Mouse (Mus musculus) mouse trophoblast stem cell (cell line): ENCODE results near the gene Bicd2.

Experiments used
- in situ Hi-C, 2 experiments: fragments of 300-500 bp; cut with MseI, MboI; formaldehyde crosslinking; loops; 2 replicates in 1 of 2; 3 replicates in 1 of 2; pipeline ENCODE4 v1.15.1; 2025

Bicd2 gene

DNA sequence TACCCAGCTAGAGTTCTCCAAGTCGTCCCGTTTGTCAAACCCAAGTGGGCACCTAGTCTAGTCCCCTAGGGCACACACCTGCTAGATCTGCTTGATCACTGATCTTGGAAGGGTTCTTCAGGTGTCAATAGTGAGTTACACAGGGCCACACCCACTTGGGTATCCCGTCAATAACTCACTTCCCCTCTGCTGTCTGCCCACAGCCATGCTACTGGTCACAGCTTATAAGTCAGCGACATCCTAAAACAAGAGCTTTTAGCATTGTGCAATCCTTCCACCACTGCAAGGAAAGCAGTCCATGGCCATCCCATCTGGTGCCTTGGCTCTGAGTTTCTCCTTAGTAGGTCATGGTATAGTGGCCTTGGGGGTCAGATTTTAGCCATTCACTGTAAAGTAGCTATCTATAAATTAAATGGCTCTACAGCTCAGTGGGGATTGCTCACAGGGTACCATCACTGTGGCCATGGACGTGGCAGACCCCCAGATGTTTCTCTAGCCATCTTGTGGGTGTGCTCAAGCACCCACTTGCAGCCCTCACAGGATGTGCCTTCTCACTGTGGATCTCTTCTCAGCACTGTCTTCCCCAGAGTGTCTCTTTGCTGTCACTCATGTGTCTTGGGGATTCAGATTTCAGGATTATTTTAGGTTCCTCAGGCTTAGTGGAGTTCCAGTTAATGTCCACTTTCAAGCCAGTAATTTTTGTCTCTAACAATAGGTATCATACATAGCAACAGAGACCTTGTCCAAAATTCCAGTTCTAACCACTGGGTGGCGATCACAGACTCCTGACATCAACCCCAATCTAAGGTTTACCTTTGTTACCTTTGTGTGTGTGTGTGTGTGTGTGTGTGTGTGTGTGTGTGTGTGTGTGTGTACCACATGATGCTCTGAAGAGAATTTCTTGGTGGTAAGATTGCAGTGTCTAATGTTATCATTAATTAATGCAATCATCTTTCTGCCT, 14.9 kb upstream of the Bicd2 start:
- in situ Hi-C loops, result no loop called here

DNA sequence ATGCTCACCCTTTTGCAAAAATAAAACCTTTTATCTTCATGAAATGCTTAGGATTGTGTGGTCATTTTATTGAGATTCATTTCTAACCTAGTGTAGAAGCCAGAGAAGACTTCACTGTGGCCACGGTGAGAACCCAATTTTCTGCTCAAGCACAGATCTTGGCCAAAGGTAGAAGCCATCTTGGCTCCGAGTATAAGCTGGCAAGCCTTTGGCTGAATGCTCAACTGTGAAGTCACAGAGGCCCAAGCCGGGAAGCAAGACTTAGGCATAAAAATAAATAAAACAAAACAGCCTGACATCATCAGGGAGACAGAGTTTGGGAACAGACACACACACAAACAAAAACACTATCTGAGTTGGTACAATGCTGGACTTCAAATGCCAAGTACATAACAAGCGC, 13.3 kb upstream of the Bicd2 start:
- in situ Hi-C loops, result no loop called here

DNA sequence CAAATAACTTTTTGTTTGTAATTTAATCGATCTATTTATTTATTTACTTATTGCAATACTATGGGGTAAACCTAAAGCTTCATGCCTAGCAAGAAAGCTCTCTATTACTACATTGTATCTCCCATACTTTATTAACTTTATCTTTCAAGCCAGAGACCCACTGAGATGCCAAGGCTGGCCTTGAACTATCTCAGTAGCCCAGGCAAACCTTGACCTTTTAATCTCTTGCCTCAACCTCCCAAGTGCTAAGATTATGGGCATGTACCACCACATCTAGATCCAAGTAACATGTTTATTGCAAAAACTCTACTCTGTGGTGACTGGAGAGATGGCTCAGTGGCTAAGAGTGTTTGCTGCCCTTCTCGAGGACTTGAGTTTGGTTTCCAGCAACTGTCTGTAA, 8.1 kb upstream of the Bicd2 start:
- in situ Hi-C loops, result loop anchor here in 1 of 2 experiments (10.0 kb wide), 1 partner anchor 52 kb away; no protein-coding TSS in a partner anchor

DNA sequence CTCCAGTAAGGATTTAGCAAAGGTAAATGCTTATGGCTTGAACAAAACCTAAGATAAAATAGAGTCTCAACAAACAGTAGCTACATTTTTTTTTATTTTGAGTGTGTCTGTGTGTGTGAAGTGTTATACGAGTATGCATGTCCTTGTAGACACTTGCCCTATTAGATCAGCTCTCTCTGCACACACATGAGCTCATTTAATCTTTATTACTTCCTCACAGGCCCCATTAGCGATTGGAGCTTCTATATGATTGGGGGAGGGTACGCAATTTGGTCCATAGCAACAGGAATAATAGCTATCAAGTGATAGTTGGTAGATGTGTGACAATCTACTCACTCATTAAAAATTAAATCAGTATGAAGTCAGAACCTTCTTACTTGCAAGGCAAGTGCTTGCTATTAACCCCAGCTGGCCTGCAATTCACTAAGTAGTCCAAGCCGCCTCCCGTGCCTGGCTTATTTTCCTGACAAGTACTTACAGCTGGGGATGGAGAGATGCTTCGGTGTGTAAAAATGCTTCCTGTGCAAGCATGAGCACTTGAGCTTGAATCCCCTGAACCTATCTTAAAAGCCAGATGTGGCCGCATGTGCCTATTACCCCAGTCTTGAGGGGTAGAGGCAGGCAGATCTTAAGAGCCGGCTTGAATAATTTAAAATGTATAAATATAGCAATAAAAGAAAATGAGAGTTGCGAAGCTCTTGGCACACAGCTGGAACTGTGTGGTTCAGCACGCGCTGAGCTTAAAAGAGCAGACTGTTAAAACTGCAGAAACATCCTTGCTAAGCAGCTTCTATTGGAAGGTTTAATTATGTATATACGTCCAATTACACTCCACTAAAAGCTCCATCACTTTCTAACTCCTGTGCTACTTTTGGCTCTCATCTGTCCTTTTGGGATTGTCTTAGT, 6.1 kb upstream of the Bicd2 start:
- in situ Hi-C loops, result loop anchor here (5.0 to 10.0 kb wide), 2 partner anchors 42 to 49 kb away; no protein-coding TSS in a partner anchor

DNA sequence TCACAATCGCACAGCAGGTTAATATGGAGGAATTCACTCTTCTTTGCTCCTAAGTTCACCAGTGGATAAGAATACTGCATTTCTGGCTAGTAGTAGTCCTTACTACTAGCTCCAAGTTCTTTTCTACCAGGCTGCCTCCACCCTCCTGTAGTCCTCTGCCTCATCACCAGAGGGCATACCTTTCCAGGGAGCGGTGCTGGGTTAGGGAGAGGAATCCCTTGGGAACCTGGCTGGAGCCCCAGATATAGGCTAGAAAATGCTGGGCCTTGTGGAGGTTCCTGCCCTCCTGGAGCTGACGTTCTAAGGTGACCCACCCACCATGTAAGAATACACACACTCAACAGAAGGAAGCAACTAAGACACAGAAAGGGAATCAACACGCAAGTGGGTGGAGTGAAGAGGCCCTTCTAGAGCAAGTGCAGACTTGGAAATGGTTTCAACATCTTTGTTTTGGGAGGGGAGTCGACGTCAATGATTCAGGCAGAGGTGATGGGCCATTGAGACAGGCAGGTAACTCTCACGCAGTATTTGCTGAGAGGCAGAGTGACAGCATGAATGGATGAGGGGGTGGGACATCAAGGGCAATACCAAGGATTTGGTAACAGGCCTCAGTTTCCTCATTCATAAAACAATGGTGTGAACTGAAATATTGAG, 2.4 kb upstream of the Bicd2 start:
- in situ Hi-C loops, result loop anchor here (5.0 to 10.0 kb wide), 2 partner anchors 38 to 46 kb away; no protein-coding TSS in a partner anchor

DNA sequence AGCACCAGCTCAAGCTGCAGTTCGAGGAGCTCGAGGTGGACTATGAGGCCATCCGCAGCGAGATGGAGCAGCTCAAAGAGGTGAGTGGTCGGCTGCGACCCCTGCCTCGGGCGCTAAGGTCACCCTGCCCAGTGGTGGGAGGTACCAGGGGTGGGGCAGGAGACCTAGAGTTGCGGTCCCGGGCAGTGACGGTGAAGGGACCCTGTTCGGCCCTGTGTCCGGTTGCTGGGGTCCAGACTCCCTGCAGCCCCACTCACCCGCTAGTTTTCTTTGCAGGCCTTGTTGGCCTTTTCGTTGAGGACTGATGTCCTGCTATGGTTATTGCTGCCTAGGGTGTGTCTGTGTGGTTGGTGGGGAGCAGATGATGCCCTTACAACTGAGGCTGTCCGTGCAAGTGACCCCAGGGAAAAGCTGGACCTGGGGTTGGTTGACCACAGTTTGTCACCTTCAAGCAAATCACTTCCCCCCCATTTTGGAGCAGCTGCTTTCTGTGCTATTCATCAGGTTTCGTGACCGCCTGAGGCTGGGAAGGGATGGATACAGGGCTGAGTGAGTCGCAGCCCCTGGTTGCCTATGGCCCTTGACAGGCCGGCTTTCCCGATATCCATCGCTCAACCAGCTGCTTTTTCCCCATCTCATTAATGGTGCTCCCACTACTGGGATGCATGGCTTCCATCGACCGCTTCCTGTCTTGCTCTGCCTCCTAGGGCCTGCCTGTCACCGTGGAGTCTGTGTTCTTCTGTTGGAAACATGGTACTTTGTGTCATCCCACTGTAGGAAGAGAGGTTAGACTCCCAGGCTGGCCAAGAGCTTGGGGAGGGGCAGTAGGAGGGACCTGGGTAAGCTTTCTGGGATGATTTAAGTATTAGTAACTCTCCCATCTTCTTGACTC, 692 bp downstream of the Bicd2 start:
- in situ Hi-C loops, result no loop called here

DNA sequence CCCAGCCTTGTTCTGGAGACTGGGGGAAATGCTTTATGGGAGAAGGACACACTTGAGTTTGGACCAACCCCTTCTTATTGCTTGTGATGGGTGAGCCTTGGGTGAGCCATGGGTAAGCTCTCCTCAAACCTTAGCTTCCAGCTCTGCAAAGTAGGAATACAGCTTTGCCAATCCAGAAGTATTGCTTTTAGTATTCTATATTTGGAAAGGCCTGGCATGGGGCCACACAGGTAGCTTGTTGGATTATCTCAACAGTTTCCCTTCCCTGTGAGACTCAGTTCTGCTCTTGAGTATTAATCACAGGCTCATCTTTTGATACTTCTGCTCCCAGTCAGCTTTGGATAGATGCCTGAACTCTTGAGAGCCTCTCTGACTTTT, 1.3 kb downstream of the Bicd2 start:
- in situ Hi-C loops, result no loop called here

DNA sequence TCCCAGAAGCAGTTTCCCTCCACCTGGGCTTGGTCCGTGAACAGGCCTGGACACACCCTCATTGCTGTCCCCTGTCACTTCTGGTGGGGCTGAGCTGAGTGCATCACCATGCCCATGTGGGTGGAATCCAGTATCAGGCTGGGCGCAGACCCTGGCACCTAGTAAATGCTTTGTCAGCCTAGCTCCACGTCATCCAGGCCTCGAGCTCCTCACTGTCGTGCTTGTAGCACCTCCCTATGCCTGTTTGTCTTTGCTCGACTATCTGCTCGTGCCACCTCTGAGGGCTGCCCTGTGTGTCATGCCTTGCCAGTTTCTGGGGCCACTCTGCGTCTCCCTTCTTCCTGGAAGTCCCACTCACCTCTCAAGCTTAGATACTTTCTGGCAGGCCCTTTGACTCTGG, 3.2 kb downstream of the Bicd2 start:
- in situ Hi-C loops, result no loop called here

DNA sequence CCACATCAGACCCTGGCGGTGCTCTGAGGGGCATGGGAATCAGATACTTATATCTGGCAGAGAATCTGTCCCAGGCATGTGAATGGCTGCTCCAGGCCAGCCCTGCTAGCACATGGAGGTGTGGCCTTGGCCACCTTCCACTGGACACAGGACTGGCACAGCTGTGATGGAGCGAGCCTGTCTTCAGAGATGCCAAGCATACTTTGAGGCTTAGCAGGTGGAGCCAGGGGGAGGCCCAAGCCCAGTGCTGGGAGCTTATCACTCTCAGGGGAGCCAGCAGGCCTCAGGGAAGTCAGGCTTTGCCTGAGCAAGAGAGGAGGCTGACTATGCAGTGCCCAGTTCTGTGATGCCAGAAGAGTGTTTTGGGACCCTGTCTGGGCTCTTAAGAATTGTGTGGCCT, 4.1 kb downstream of the Bicd2 start:
- in situ Hi-C loops, result no loop called here

DNA sequence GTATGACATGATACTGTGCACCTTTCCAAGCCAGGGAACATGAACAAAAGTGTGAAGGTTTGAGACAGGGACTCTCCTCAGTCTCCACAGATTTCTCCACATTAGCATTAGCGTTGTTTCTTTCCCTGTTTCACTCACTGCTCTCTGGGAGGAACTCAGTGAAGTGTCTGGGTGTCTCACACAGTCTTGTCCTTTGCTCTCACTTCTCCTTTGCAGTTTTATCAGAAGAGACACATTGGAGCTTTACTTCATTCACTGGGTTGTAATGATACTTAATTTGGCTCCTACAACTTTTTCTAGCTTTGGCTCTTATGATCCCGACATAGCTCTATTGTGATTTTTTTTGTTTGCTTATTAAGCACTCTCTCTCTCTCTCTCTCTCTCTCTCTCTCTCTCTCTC, 7.1 kb downstream of the Bicd2 start:
- in situ Hi-C loops, result no loop called here

DNA sequence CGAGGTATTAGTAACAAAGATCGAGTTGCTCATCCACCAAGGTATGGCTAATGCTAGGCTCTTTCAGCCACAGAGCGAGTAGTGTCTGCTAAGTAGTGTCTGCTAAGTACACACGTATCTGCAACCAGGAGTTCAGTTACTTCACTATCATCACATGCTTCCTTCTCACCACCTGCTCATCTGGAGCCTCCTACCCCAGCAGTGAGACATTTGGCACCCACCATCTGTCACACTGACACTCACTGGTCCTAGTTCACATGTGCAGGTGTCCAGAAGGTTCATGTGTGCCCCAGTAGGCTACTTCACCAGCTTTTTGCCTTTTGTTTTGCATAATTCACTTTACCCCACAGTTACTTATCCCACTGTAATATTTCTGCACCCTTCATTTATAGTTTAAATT, 8.0 kb downstream of the Bicd2 start:
- in situ Hi-C loops, result no loop called here

DNA sequence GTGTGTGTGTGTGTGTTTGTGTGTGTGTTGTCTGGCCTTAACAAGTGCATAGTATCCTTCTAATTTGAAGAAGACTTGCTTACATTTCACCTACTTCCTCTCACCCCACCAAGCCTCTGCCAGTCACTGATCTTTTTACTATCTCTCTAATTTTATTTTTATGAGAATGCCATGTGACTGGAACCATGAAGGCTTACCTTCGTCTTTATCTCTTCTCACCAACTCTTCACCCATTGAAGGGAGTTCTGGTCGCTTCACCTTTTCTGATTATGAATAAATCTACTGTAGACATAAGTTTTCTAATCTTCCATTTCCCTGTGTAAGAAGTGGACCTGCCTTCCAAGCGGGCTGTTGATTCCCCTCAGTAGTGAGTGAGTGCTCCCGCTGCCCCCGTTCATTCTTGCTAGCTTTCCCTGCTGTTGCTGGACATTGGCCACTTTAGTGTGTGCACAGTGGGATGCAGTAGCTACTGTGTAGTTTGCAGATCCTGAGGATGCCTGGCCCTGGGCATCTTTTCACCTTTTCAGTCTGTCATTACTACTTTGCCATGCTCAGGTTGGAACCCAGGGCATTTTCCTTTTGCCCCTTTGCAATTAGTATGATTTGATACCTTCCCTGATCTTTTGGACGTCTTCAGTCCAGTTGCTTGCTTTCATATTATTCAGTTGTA, 8.6 kb downstream of the Bicd2 start:
- in situ Hi-C loops, result no loop called here

DNA sequence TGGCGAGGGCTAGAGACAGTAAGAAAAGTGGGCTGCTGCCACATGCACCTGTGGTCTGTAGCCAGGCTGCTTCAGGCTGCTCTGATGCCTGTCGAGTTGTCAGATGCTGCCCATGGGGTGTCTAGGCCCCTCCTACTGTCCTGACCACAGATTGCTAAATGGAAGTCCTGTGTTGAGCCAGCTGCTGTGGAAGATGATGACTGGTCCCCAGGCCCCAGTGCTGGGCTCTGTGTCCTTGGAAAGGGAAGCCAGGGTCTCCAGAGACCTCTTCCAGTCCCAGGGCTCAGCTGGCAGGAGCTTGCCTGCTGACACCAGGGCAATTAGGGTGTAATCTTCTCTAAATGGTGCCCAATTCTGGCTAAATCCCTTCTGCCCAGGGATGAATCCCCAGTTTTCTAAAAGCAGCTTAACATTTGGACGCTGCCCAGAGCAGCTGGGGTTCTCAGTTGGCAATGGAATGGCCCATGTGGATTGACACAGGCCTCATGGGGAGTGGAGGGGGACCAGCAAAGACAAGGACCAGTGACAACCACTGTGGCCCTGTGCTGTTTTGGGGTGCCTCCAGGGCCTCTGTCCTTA, 11.3 kb downstream of the Bicd2 start:
- in situ Hi-C loops, result no loop called here

DNA sequence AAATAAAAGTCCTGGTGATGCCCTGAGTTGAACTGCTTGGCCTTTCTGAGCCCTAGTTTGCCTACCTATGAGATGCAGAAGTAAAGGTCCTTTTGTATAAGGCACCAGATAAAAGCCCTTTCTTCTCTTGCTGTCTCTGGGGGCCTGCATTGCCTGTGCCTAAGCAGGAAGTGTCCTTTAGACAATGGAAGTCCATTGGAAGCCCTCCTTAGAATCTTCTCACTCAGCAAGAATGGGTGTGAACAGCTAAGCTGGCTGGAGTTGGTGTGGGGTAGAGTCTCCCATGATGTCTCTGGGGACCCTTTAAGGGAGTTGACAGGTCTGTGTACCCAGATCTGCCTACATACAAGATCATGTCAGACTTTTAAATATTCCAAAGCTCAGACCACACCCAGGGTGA, 12.0 kb downstream of the Bicd2 start:
- in situ Hi-C loops, result no loop called here

DNA sequence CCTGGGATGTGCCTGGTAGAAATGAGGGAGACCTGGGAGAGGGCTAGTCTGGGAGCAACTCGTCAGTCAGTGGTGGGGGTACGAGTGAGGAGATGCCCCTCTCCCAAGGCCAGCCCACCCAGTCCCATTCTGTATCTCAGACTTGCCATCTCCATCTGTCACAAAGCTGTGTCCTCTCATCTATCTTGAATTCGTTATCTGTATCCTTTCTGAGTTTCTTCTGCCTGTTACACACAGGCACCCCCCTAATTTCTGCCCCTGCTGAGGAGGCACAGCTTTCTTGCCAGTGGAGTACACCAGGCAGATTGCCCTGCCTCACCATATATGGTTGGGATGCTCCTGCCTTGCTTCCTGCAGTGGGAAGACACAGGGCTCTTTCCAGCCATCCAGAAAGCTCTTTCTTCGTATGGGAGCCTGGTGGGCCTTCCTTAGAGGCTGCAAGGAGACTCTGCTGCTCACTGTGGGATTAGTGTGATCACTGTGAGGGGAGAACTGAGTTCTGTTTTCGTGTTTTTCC, 12.7 kb downstream of the Bicd2 start:
- in situ Hi-C loops, result no loop called here

DNA sequence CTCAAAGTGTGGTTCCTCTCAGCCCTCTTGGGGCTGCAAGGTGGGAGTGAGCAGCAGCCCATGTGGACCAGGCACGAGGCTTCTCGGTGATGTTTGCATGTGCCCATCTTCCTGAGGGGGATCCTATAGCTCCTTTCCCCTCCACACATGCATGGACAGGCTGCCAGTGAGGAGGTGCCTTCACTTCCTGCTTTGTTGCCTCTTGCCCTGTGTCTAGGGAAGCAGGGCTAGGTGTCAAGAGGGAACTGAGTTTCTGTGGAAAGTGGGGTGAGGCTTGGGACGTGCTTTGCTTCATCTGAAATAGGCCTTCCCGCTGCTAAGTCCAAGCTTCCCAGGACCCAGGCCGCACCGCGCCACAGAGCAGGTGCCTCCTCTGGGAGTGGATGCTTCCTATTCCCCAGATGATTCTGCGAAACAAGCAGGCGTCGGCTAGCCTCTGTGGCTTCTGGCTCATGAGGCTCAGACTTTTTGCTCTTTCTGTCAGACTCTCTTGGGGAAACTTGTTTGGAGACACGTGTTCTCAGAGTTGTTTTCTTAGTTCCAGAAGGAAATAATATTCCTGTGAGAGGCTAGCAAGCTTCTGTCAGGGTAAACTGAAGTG, 14.2 kb downstream of the Bicd2 start:
- in situ Hi-C loops, result no loop called here

DNA sequence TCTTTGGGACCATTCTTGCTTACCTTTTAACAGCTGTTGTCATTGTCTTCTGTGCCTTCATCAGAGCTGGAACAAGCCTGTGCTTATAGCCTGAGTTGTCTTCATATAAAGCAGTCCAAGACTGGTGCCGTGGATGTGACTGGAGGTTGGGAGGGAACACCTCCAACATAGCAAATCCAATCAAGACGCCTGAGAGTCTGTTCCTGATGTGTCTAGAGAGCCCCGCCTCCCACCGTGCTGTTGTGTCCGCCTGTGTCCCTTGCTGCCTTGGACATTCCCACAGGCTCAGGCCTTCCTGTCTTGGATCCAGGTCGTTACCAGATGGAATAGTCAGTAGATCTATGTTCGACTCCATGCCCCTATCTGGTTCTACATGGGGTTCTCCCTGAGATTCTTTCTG, 14.7 kb downstream of the Bicd2 start:
- in situ Hi-C loops, result no loop called here

DNA sequence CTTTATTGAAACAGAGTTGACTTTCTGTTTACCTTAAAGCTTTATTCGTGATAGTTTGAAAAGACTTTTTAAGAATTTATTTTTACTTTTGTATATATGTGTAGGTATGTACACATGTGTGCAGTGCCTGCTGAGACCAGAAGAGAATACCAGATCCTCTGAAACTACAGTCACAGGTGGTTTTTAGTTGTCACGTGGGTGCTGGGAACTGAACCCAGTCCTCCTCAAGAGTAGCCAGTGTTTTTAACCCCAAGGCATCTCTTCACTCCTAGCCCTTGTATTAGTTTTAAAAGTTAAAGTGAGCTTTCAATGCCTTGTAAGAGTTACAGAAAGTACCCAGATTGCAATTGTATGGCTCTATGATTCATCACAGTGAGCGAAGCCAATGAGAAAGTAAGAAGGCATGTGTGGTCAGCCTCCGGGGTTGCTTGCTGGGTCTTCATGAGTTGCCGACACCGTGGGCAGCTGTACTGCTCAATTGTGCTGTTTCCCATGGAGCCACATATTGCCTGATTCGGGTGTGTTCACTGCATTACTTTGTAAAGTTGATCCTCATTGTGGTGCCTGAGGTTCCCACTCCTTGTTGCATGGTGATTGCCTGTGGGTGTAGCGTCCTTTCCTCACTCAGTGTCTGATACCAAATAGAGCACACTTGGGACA, 16.1 kb downstream of the Bicd2 start:
- in situ Hi-C loops, result no loop called here

DNA sequence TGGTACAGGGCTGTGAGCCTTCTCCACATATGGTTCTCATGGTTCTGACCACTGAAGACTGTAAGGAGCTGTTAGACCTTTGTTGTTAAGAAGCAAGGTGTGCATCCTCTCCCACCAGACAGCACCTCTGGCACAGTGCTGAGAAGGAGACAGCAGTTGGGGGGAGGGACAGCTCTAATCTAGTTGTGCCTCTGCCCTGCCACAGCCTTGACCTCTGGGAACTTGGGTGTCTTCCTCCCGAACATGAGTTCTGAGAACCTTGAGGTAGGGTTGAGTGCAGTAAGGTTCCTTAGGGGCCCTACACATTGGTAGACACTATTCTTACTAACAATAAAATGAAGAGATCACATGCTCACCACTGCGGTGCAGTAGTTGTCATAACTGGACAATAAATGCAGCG, 16.8 kb downstream of the Bicd2 start:
- in situ Hi-C loops, result no loop called here
